ENCODE assay signal across 24 mouse cellular contexts in the genomic region with DNA sequence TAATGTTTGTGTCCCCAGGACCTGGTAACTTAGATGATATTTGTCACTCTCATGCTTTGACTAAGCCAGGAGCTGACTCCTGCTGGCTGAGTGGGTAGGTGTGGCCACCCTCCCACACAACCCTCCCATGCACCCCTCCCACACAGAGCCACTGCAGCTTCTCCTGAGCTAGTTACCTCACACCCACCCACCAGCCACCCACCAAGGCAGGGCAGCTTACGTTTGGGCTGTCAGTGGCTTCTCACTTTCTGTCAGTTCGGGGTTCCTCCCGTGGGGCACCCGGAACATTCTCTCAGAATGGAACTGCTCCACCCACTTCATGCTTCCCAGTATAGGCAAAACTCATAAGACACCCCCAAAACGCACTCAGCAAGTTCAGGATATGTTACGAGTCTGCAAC.
DNase-seq lines count a peak whose midpoint lies in the region; ATAC-seq lines count a peak whose summit lies in the region.
"Had no signal": no experiment of that assay in that cellular context is flagged by ENCODE, and none has a peak within 500 bp of the region (broad histone marks: within the 10 kb centered on the region; RNA-seq: fewer than 3 reads in every experiment).

No protein-coding gene starts in this region.

- H3K4me1 ChIP-seq in forebrain, embryonic 10.5 days, result peaks cover 15% of the 10 kb centered on the region
- peaks cover 11% of the 10 kb centered on the region; the same call in 1 of the 2 replicates for H3K4me1 ChIP-seq in forebrain, embryonic 12.5 days

- no peak overlapping the region for H3K4me2 ChIP-seq in forebrain, embryonic 12.5 days
- H3K4me2 ChIP-seq: embryonic facial prominence, embryonic 13.5 days; kidney, embryonic 15.5 days; lung, embryonic 14.5 days; midbrain, embryonic 15.5 days had no signal

- no peak overlapping the region for H3K4me3 ChIP-seq in forebrain, embryonic 10.5 days
- H3K4me3 ChIP-seq in forebrain, embryonic 12.5 days (replicated peaks), result no peak overlapping the region
- H3K4me3 ChIP-seq: embryonic facial prominence, embryonic 13.5 days; kidney, embryonic 15.5 days; midbrain, embryonic 15.5 days had no signal

- H3K27me3 ChIP-seq in forebrain, embryonic 10.5 days (ENCODE audit: poor library complexity, severe bottlenecking), result peaks cover 11% of the 10 kb centered on the region; the same call in 1 of the 2 replicates
- no peaks in the 10 kb centered on the region for H3K27me3 ChIP-seq in forebrain, embryonic 12.5 days
- H3K27me3 ChIP-seq: kidney, embryonic 15.5 days; midbrain, embryonic 15.5 days; Patski had no signal

- WGBS in forebrain, embryonic 10.5 days, result 95% methylated on average over 6 of the region's 6 CpGs
- WGBS in forebrain, embryonic 12.5 days, result 93% methylated on average over 6 of the region's 6 CpGs

- ATAC-seq in forebrain, embryonic 12.5 days (ENCODE audit: low FRiP score), result no peak
- ATAC-seq: forebrain, postnatal 0 days; hindbrain, embryonic 16.5 days; midbrain, embryonic 15.5 days; Patski had no signal

- no peaks in the 10 kb centered on the region for H3K9me3 ChIP-seq in forebrain, embryonic 10.5 days
- no peaks in the 10 kb centered on the region for H3K9me3 ChIP-seq in forebrain, embryonic 12.5 days
- H3K9me3 ChIP-seq: embryonic facial prominence, embryonic 13.5 days; kidney, embryonic 15.5 days; midbrain, embryonic 15.5 days had no signal

- no peaks in the 10 kb centered on the region for H3K36me3 ChIP-seq in forebrain, embryonic 10.5 days (replicated peaks)
- no peaks in the 10 kb centered on the region for H3K36me3 ChIP-seq in forebrain, embryonic 12.5 days (replicated peaks)
- H3K36me3 ChIP-seq: embryonic facial prominence, embryonic 13.5 days; kidney, embryonic 15.5 days; midbrain, embryonic 15.5 days had no signal

- intact Hi-C loops in left cerebral cortex, postnatal 14 days (cut with DNase I), result no loop called here

- peak overlapping the region; percentile 20; the same call in 1 of the 2 replicates for H3K27ac ChIP-seq in forebrain, embryonic 10.5 days
- H3K27ac ChIP-seq in forebrain, embryonic 12.5 days, result no peak overlapping the region
- H3K27ac ChIP-seq: embryonic facial prominence, embryonic 13.5 days; kidney, embryonic 15.5 days; liver, embryonic 14.5 days; midbrain, embryonic 15.5 days had no signal

- no peak for DNase-seq in forebrain, embryonic 10.5 days (ENCODE audit: extremely low spot score, low spot score)
- DNase-seq in left cerebral cortex, adult 18-20 months (ENCODE audit: low spot score in 2 of 2), result peak; percentile 54 to 76
- DNase-seq in left cerebral cortex, postnatal 14 days (ENCODE audit: low spot score in 2 of 2), result no peak
- peak; percentile 32 to 58 for DNase-seq in right cerebral cortex, postnatal 36 days (ENCODE audit: low spot score in 2 of 2)
- DNase-seq in right cerebral cortex, postnatal 4 days, result no peak
- no peak for DNase-seq in yolk sac, embryonic 10.5 days (ENCODE audit: low spot score)
- DNase-seq: adrenal gland, postnatal 10 days; cerebellum, adult 11-12 months; cerebellum, adult 9-11 months; forebrain, postnatal 0 days; kidney, adult 18-20 months; kidney, postnatal 25 days; liver; lung, embryonic 14.5 days; lung, postnatal 14 days; spleen, adult 18-20 months; thymus, postnatal 25 days had no signal

- H3K9ac ChIP-seq in forebrain, embryonic 12.5 days, result no peak overlapping the region
- H3K9ac ChIP-seq: embryonic facial prominence, embryonic 13.5 days; forebrain, postnatal 0 days; kidney, embryonic 15.5 days; liver, embryonic 14.5 days; lung, embryonic 14.5 days; midbrain, embryonic 15.5 days had no signal

Comparison
In these comparisons a context has a peak if more than half of its experiments do, and no peak if none do; other contexts are left out.
1. DNase-seq: peak in left cerebral cortex, adult 18-20 months (2 of 2) and right cerebral cortex, postnatal 36 days (2 of 2); none in forebrain, embryonic 10.5 days (single experiment), left cerebral cortex, postnatal 14 days (0 of 2), right cerebral cortex, postnatal 4 days (single experiment) and yolk sac, embryonic 10.5 days (single experiment).